Mouse (Mus musculus): ENCODE data around the gene Zfp329.
"Not testable (repeated sequence)": the region's sequence is repeated elsewhere in the genome, so short reads cannot be mapped to it uniquely, and the experiment has no call there.

Zfp329 gene

GRCm38 (mm10) chr7:12818521-12819295 lies at the start of gene Zfp329:
Zfp329 (minus strand) TSS chr7:12818858.
- peak; percentile 79 for DNase-seq (ENCODE audit: low spot score)

- DNase-seq (ENCODE audit: low spot score) = no peak
These were observed 17.1 kb upstream of the Zfp329 start for GRCm38 (mm10) chr7:12835779-12836178.

GRCm38 (mm10) chr7:12835193-12835671 lies 16.6 kb upstream of the Zfp329 start:
- DNase-seq (ENCODE audit: low spot score) = no peak

- DNase-seq (ENCODE audit: low spot score) = peak; percentile 78
These were observed 15.8 kb upstream of the Zfp329 start, which contains the start of gene Zfp110 for GRCm38 (mm10) chr7:12834162-12835120. Zfp110 (plus strand) TSS chr7:12834761.

GRCm38 (mm10) chr7:12815566-12815965 lies 3.1 kb downstream of the Zfp329 start:
- no peak for DNase-seq (ENCODE audit: low spot score)

GRCm38 (mm10) chr7:12803727-12804071 lies 15.0 kb downstream of the Zfp329 start:
- no peak for DNase-seq (ENCODE audit: low spot score)

GRCm38 (mm10) chr7:12802866-12803726 lies 15.6 kb downstream of the Zfp329 start, which contains the start of gene Zscan18:
Zscan18 (minus strand) TSS chr7:12803635.
- DNase-seq (ENCODE audit: low spot score) = peak; percentile 65

- no peak for DNase-seq (ENCODE audit: low spot score)
These were observed 19.1 kb downstream of the Zfp329 start for GRCm38 (mm10) chr7:12799554-12799953.

- no peak for DNase-seq (ENCODE audit: low spot score)
These were observed 20.7 kb downstream of the Zfp329 start for GRCm38 (mm10) chr7:12797971-12798370.

GRCm38 (mm10) chr7:12792624-12793023 lies 26.0 kb downstream of the Zfp329 start:
- DNase-seq (ENCODE audit: low spot score) = not testable (repeated sequence)

- DNase-seq (ENCODE audit: low spot score) = no peak
These were observed 30.6 kb downstream of the Zfp329 start for GRCm38 (mm10) chr7:12788025-12788424.

- no peak for DNase-seq (ENCODE audit: low spot score)
These were observed 31.3 kb downstream of the Zfp329 start for GRCm38 (mm10) chr7:12787333-12787732.

- peak; percentile 73 for DNase-seq (ENCODE audit: low spot score)
These were observed 38.4 kb downstream of the Zfp329 start for GRCm38 (mm10) chr7:12780151-12780830.

GRCm38 (mm10) chr7:12779782-12780150 lies 38.9 kb downstream of the Zfp329 start:
- no peak for DNase-seq (ENCODE audit: low spot score)

- DNase-seq (ENCODE audit: low spot score) = no peak
These were observed 39.5 kb downstream of the Zfp329 start for GRCm38 (mm10) chr7:12779141-12779540.

GRCm38 (mm10) chr7:12774606-12775005 lies 44.1 kb downstream of the Zfp329 start:
- no peak for DNase-seq (ENCODE audit: low spot score)

GRCm38 (mm10) chr7:12774111-12774510 lies 44.5 kb downstream of the Zfp329 start:
- DNase-seq (ENCODE audit: low spot score) = no peak

Measured in ovary, adult 18-20 months (tissue).